Comparison of ENCODE assay signal across 23 mouse cellular contexts in genomic region chr13:73793171-73793570, GRCm38 (mm10). TPM values are rescaled to one million over a fixed set of nuclear protein-coding genes. Genes with fewer than 3 reads are reported as not detected.
DNase-seq lines count a peak whose midpoint lies in the region; TF ChIP-seq lines count a peak whose summit lies in the region.
"Had no signal": no experiment of that assay in that cellular context is flagged by ENCODE, and none has a peak within 500 bp of the region (broad histone marks: within the 10 kb centered on the region; RNA-seq: fewer than 3 reads in every experiment).

No protein-coding gene starts in this region.

- H3K4me1 ChIP-seq in MEL (ENCODE audit: control insufficient read depth in 1 of 2, insufficient read depth in 2 of 2, low read length in 2 of 2), result peaks cover 4 to 14% of the 10 kb centered on the region in 2 experiments
- peaks cover 11% of the 10 kb centered on the region for H3K4me1 ChIP-seq in bone marrow macrophage, adult 2 months (ENCODE audit: control insufficient read depth, insufficient read depth, low read length)
- H3K4me1 ChIP-seq: embryonic facial prominence, embryonic 10.5 days; embryonic facial prominence, embryonic 12.5 days; forebrain, embryonic 13.5 days; forebrain, embryonic 15.5 days had no signal

- no peak for TF ChIP-seq RAD21 in MEL (IDR thresholded peaks at IDR 0.05; ENCODE audit: low read depth, low read length)

- H3K36me3 ChIP-seq in MEL (ENCODE audit: control insufficient read depth in 1 of 2, insufficient read depth in 2 of 2, low read length in 2 of 2), result peaks cover 0 to 2% of the 10 kb centered on the region in 2 experiments; a peak in 2 of 4 replicates
- H3K36me3 ChIP-seq: G1E had no signal

- intact Hi-C loops in heart, postnatal 14 days (cut with DNase I), result no loop called here
- intact Hi-C loops in gastrocnemius, postnatal 14 days (cut with DNase I; ENCODE audit: low total_unique reads), result no loop called here

- no peaks in the 10 kb centered on the region for H3K9me3 ChIP-seq in MEL (replicated peaks; ENCODE audit: insufficient read depth, low read length)
- H3K9me3 ChIP-seq: embryonic facial prominence, embryonic 10.5 days; embryonic facial prominence, embryonic 12.5 days; forebrain, embryonic 13.5 days; forebrain, embryonic 15.5 days; G1E had no signal

- no peaks in the 10 kb centered on the region for H3K27me3 ChIP-seq in MEL (ENCODE audit: control insufficient read depth in 1 of 2, insufficient read depth in 2 of 2, low read length in 2 of 2)
- H3K27me3 ChIP-seq: CH12.LX; embryonic facial prominence, embryonic 12.5 days; forebrain, embryonic 13.5 days; forebrain, embryonic 15.5 days; Patski had no signal

- no peak for TF ChIP-seq EP300 in MEL (IDR thresholded peaks at IDR 0.05; ENCODE audit: low read depth in 1 of 2, low read length in 2 of 2)

- H3K27ac ChIP-seq in MEL (ENCODE audit: control insufficient read depth, low read depth, low read length), result no peak overlapping the region
- peak overlapping the region; percentile 3; the same call in 1 of the 2 replicates for H3K27ac ChIP-seq in bone marrow macrophage, adult 2 months (ENCODE audit: insufficient read depth, low read depth, low read length)
- H3K27ac ChIP-seq: embryonic facial prominence, embryonic 10.5 days; embryonic facial prominence, embryonic 12.5 days; forebrain, embryonic 13.5 days; forebrain, embryonic 15.5 days had no signal

- H3K79me2 ChIP-seq in MEL (ENCODE audit: control insufficient read depth, insufficient read depth, low read length, poor library complexity), result no peaks in the 10 kb centered on the region

- TF ChIP-seq POLR2A in MEL (IDR thresholded peaks at IDR 0.05; ENCODE audit: control insufficient read depth in 1 of 2, insufficient read depth in 1 of 2, low read depth in 1 of 2, low read length in 2 of 2, poor library complexity in 1 of 2), result no peak
- TF ChIP-seq POLR2A in bone marrow macrophage, adult 2 months (IDR thresholded peaks at IDR 0.05; ENCODE audit: borderline replicate concordance, low read depth, low read length), result no peak

- peak; percentile 66 for DNase-seq in MEL (ENCODE audit: low read depth, low spot score)
- no peak for DNase-seq in gastrocnemius, postnatal 4 days (ENCODE audit: low spot score in 2 of 2)
- no peak for DNase-seq in heart, postnatal 14 days
- no peak for DNase-seq in gastrocnemius, postnatal 14 days
- DNase-seq: adrenal gland, adult 8-10 months; adrenal gland, postnatal 14 days; adrenal gland, postnatal 36 days; B cell, adult 2 months; cerebellum, adult 11 months; cerebellum, adult 18-20 months; cerebellum, adult 8-10 months; cerebellum, adult 9-11 months; cerebellum, postnatal 14 days; cerebellum, postnatal 36 days; forebrain, postnatal 0 days had no signal

- no peak overlapping the region for H3K4me3 ChIP-seq in MEL (ENCODE audit: control insufficient read depth in 1 of 2, insufficient read depth in 1 of 2, low read depth in 2 of 2, low read length in 2 of 2)
- no peak overlapping the region for H3K4me3 ChIP-seq in bone marrow macrophage, adult 2 months (ENCODE audit: insufficient read depth, low read length)
- H3K4me3 ChIP-seq: embryonic facial prominence, embryonic 10.5 days; embryonic facial prominence, embryonic 12.5 days; forebrain, embryonic 13.5 days; forebrain, embryonic 15.5 days had no signal

- no peak overlapping the region for H3K9ac ChIP-seq in MEL (ENCODE audit: control insufficient read depth, low read depth, low read length, poor library complexity, severe bottlenecking)
- H3K9ac ChIP-seq: embryonic facial prominence, embryonic 12.5 days; forebrain, embryonic 13.5 days; forebrain, embryonic 15.5 days; forebrain, postnatal 0 days had no signal

- no peak for TF ChIP-seq CTCF in MEL (IDR thresholded peaks at IDR 0.05 in 2 of 3, conservative IDR thresholded peaks at IDR 0.05 in 1 of 3; ENCODE audit: control insufficient read depth in 1 of 3, insufficient read depth in 1 of 3, low read depth in 2 of 3, low read length in 3 of 3, poor library complexity in 1 of 3, severe bottlenecking in 1 of 3)
- TF ChIP-seq CTCF in bone marrow macrophage, adult 2 months (IDR thresholded peaks at IDR 0.05; ENCODE audit: low read depth, low read length), result no peak

TF ChIP-seq in MEL, 35 proteins besides CTCF, POLR2A, EP300 and RAD21:
- peak; percentile 26; the same call in 1 of the 2 replicates for TF ChIP-seq MXI1 (IDR thresholded peaks at IDR 0.05; ENCODE audit: low read depth, low read length)
- no peak for TF ChIP-seq RCOR1 (IDR thresholded peaks at IDR 0.05; ENCODE audit: low read depth, low read length)

RNA-seq across cellular contexts. Expression of gene Nkd2, which starts 54.3 kb away (rescaled TPM):
- total RNA-seq in MEL (2012; rRNA removed), result not detected in 2 replicates
- polyA plus RNA-seq in MEL (2012; ENCODE audit: insufficient read depth in 1 of 2, insufficient read length in 2 of 2, low read depth in 1 of 2, low replicate concordance in 2 of 2, missing spikeins in 1 of 2), result not detected
- not detected in 2 replicates for polyA plus RNA-seq in bone marrow macrophage, adult 2 months (2012; ENCODE audit: insufficient read depth, insufficient read length, missing spikeins)
- 1 to 10 TPM; 2.9 to 5.0 TPM for total RNA-seq in gastrocnemius, postnatal 4 days (2021)
- total RNA-seq in heart, postnatal 14 days (2021), result 1 to 10 TPM; 1.7 to 2.2 TPM
- 1 to 10 TPM; 1.6 to 2.2 TPM for total RNA-seq in gastrocnemius, postnatal 14 days (2021)
- total RNA-seq: CH12.LX had no signal
- polyA plus RNA-seq: G1E had no signal
